Mouse (Mus musculus): ENCODE data around the gene Sparc. TPM values are rescaled to one million over a fixed set of nuclear protein-coding genes. Genes with fewer than 3 reads are reported as not detected.
A peak's percentile ranks its signal among the peaks of the same experiment; 100 is the strongest.

Sparc gene
- total and polyA plus RNA-seq, 2 experiments: 28.0 to 110 TPM

DNA sequence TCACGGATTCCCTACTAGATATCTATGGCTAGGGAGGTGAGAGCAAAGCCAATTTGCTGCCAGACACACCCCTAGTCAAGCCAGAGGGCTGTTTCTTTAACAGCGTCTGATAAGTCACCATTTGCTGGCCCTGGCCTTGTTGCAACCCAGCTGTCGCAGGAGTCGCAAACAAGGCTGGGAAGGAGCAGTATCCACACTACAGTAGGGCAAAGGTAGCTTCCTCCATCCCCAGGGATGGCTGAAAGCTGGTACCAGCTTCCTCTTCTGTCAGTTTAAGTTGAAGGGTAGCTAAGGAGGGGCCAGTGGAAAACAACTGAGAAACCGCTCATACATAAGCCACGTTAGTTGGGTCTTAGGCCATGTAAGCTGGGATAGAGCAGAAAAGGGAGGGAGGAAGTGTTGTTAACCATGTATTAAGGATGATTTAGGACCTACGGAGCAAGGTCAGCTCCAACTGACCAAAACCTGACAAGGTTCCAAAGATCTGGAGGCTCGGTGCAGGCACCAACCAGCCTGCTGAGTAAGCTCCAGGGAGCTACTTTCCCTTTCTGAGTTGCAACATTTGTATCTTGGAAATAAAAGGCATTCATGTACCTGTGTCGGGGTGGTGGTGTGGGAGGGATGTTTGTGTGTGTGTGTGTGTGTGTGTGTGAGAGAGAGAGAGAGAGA lies 7.8 kb downstream of the Sparc start:
- no peak for DNase-seq (ENCODE audit: extremely low read depth, low read depth, low spot score)
- Histone ChIP-seq H3K4me1 (ENCODE audit: control insufficient read depth, insufficient read depth, low read length) (peaks cover 2% of the 10 kb centered on the region; the same call in 1 of the 2 replicates), H3K27ac (replicated peaks; ENCODE audit: insufficient read depth, low read depth, low read length) (peak overlapping the region; percentile 15; the same call in 1 of the 2 replicates), H3K4me3 (ENCODE audit: insufficient read depth, low read depth, low read length) (no peak overlapping the region), H3K27me3 (ENCODE audit: control insufficient read depth, insufficient read depth, low read length) (no peaks in the 10 kb centered on the region), H3K9ac (ENCODE audit: low read depth, low read length) (no peak overlapping the region), H3K79me2 (ENCODE audit: control insufficient read depth, insufficient read depth, low read length) (no peaks in the 10 kb centered on the region), H3K36me3 (ENCODE audit: control insufficient read depth, insufficient read depth, low read length) (no peaks in the 10 kb centered on the region)
- TF ChIP-seq POLR2A (IDR thresholded peaks at IDR 0.05; ENCODE audit: extremely low read depth, insufficient read depth, low read length): no peak
- no peak for TF ChIP-seq CTCF (IDR thresholded peaks at IDR 0.05; ENCODE audit: low read depth, low read length)
- 62% methylated on average over 9 of the region's 9 CpGs for WGBS

DNA sequence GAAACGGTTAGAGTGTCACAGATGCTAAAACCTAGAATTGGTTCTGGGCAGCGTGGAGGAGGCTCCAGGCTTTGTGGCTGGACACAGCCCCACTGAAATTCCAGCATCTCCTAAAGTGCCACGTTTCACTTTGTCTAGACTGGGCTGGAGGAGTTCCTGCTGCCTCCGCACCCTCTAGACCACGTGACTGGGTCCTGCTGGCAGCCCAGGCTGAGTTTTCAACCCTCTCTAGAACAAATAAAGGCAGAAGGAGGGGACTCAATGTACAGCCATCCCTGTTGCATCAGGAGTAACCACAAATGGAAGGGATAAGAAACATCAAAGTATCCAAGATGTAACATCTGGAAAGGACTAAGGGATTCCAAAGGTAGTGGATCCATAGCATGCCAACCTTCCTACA lies 8.7 kb downstream of the Sparc start:
- no peaks in the 10 kb centered on the region for H3K79me2 ChIP-seq (ENCODE audit: control insufficient read depth, insufficient read depth, low read length)
- peaks cover 2% of the 10 kb centered on the region; the same call in 1 of the 2 replicates for H3K4me1 ChIP-seq (ENCODE audit: control insufficient read depth, insufficient read depth, low read length)
- TF ChIP-seq POLR2A (IDR thresholded peaks at IDR 0.05; ENCODE audit: extremely low read depth, insufficient read depth, low read length): no peak
- no peak for TF ChIP-seq CTCF (IDR thresholded peaks at IDR 0.05; ENCODE audit: low read depth, low read length)
- H3K4me3 ChIP-seq (ENCODE audit: insufficient read depth, low read depth, low read length): no peak overlapping the region
- no peaks in the 10 kb centered on the region for H3K36me3 ChIP-seq (ENCODE audit: control insufficient read depth, insufficient read depth, low read length)
- H3K9ac ChIP-seq (ENCODE audit: low read depth, low read length): no peak overlapping the region
- no peak for DNase-seq (ENCODE audit: extremely low read depth, low read depth, low spot score)
- H3K27me3 ChIP-seq (ENCODE audit: control insufficient read depth, insufficient read depth, low read length): no peaks in the 10 kb centered on the region
- 0 out of 2 replicates have a peak overlapping the region, but pooled peaks have one; percentile 8 for H3K27ac ChIP-seq (replicated peaks; ENCODE audit: insufficient read depth, low read depth, low read length)
- 49% methylated on average over 5 of the region's 5 CpGs for WGBS

DNA sequence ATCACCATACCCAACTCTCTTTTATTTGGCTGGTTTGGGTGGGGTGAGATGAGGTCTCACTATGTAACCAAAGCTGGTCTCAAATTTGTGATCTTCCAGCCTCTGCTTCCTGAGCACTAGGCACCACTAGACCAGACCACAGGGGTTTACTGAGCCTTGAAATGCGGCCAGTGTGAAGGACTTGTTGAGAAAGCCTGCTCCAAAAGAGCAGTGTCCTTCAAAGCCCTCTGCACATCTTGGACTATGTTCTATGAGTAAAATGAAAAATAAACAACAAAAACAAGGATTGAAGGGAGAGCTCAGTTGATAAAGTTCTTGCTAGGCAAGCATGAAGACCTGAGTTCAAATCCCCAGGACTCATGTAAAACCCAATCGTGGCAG lies 9.6 kb downstream of the Sparc start:
- no peaks in the 10 kb centered on the region for H3K36me3 ChIP-seq (ENCODE audit: control insufficient read depth, insufficient read depth, low read length)
- WGBS: 86% methylated on average over 2 of the region's 2 CpGs
- H3K9ac ChIP-seq (ENCODE audit: low read depth, low read length): no peak overlapping the region
- H3K4me1 ChIP-seq (ENCODE audit: control insufficient read depth, insufficient read depth, low read length): peaks cover 2% of the 10 kb centered on the region; the same call in 1 of the 2 replicates
- no peak for TF ChIP-seq CTCF (IDR thresholded peaks at IDR 0.05; ENCODE audit: low read depth, low read length)
- TF ChIP-seq POLR2A (IDR thresholded peaks at IDR 0.05; ENCODE audit: extremely low read depth, insufficient read depth, low read length): no peak
- H3K4me3 ChIP-seq (ENCODE audit: insufficient read depth, low read depth, low read length): no peak overlapping the region
- no peaks in the 10 kb centered on the region for H3K79me2 ChIP-seq (ENCODE audit: control insufficient read depth, insufficient read depth, low read length)
- no peaks in the 10 kb centered on the region for H3K27me3 ChIP-seq (ENCODE audit: control insufficient read depth, insufficient read depth, low read length)
- H3K27ac ChIP-seq (replicated peaks; ENCODE audit: insufficient read depth, low read depth, low read length): no peak overlapping the region
- no peak for DNase-seq (ENCODE audit: extremely low read depth, low read depth, low spot score)

DNA sequence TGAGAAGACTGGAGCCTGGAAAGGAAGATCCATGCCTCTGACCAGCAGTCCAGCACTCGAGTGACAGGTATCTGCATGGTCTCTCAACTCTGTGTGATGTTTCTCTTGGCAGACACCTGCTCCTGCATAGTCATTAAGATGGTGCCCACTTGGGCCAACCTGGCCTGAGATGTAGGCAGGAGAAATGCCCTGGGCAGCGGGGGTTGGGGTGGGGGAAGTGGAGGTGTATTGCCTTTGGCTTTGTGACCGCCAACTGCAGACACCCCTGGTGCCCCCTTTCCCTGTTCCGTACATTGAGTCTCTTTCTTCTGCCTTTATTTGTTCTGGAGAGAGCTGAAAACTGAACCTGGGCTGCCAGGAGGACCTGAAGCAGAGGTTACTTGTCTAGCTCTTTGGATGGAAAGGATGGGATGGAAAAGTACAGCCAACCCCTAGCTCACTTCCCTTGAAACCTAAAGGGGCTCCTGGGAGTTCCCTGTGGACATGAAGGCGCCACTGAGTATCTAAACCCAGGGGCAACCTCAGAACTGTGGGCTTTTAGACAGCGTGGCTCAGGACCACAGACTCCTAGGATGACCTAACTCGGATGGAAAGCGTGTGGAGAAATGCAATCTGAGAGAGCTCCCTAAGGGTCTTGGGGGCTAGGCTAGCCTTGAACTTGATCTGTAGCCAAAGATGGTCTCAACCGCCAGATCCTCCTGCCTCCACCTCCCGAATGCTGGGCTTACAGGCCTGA lies 10.1 kb downstream of the Sparc start:
- DNase-seq (ENCODE audit: extremely low read depth, low read depth, low spot score): no peak
- no peak overlapping the region for H3K4me3 ChIP-seq (ENCODE audit: insufficient read depth, low read depth, low read length)
- no peaks in the 10 kb centered on the region for H3K27me3 ChIP-seq (ENCODE audit: control insufficient read depth, insufficient read depth, low read length)
- TF ChIP-seq POLR2A (IDR thresholded peaks at IDR 0.05; ENCODE audit: extremely low read depth, insufficient read depth, low read length) (no peak), CTCF (IDR thresholded peaks at IDR 0.05; ENCODE audit: low read depth, low read length) (no peak)
- H3K4me1 ChIP-seq (ENCODE audit: control insufficient read depth, insufficient read depth, low read length): peaks cover 2% of the 10 kb centered on the region; the same call in 1 of the 2 replicates
- no peaks in the 10 kb centered on the region for H3K79me2 ChIP-seq (ENCODE audit: control insufficient read depth, insufficient read depth, low read length)
- no peak overlapping the region for H3K9ac ChIP-seq (ENCODE audit: low read depth, low read length)
- WGBS: 88% methylated on average over 10 of the region's 10 CpGs
- H3K36me3 ChIP-seq (ENCODE audit: control insufficient read depth, insufficient read depth, low read length): no peaks in the 10 kb centered on the region
- H3K27ac ChIP-seq (replicated peaks; ENCODE audit: insufficient read depth, low read depth, low read length): no peak overlapping the region

DNA sequence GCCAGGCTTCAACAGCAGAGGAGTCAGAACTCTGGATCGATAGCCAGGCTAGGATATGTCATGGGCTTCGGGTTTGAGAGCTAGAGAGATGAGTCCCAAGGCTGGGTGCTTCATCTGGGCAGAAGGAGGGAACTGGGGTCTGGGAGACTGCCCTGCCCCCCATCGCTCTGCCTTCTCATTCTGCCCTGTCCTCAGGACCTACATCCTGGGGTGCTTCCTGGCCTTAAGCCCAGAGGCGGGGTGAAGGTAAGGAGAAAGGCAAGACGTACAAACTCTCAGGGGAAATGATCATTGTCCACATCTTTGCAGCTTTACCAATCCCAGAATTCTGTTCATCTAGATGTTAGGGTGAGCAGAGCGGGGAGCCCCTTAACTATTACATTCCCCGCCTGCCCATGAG lies 10.9 kb downstream of the Sparc start:
- no peak overlapping the region for H3K4me3 ChIP-seq (ENCODE audit: insufficient read depth, low read depth, low read length)
- peaks cover 2% of the 10 kb centered on the region; the same call in 1 of the 2 replicates for H3K4me1 ChIP-seq (ENCODE audit: control insufficient read depth, insufficient read depth, low read length)
- H3K27ac ChIP-seq (replicated peaks; ENCODE audit: insufficient read depth, low read depth, low read length): peak overlapping the region; percentile 19
- 71% methylated on average over 7 of the region's 7 CpGs for WGBS
- TF ChIP-seq POLR2A (IDR thresholded peaks at IDR 0.05; ENCODE audit: extremely low read depth, insufficient read depth, low read length) (no peak), CTCF (IDR thresholded peaks at IDR 0.05; ENCODE audit: low read depth, low read length) (no peak)
- no peak overlapping the region for H3K9ac ChIP-seq (ENCODE audit: low read depth, low read length)
- no peaks in the 10 kb centered on the region for H3K79me2 ChIP-seq (ENCODE audit: control insufficient read depth, insufficient read depth, low read length)
- H3K27me3 ChIP-seq (ENCODE audit: control insufficient read depth, insufficient read depth, low read length): no peaks in the 10 kb centered on the region
- no peaks in the 10 kb centered on the region for H3K36me3 ChIP-seq (ENCODE audit: control insufficient read depth, insufficient read depth, low read length)
- DNase-seq (ENCODE audit: extremely low read depth, low read depth, low spot score): no peak
